Mouse (Mus musculus): ENCODE results near the gene Shf. TPM values are rescaled to one million over a fixed set of nuclear protein-coding genes. Genes with fewer than 3 reads are reported as not detected.

Shf gene
- total RNA-seq, 1 experiment, result 9.2 TPM

GRCm38 (mm10) chr2:122367701-122368080 lies 1.3 kb downstream of the Shf start:
- no peak for DNase-seq (ENCODE audit: low read depth, low spot score)
- Histone ChIP-seq H3K4me3 (ENCODE audit: insufficient read depth in 1 of 2, low read depth in 1 of 2, low read length in 2 of 2, poor library complexity in 1 of 2, severe bottlenecking in 1 of 2) (peak overlapping the region; percentile 78 to 95), H3K36me3 (ENCODE audit: control insufficient read depth, insufficient read depth, low read length, poor library complexity, severe bottlenecking) (peaks cover 3% of the 10 kb centered on the region; the same call in 1 of the 2 replicates), H3K9me3 (ENCODE audit: control insufficient read depth, insufficient read depth, low read depth, low read length) (no peaks in the 10 kb centered on the region), H3K4me1 (ENCODE audit: control insufficient read depth in 2 of 2, insufficient read depth in 2 of 2, low read length in 2 of 2, poor library complexity in 1 of 2) (peaks cover 13 to 18% of the 10 kb centered on the region in 2 experiments), H3K9ac (ENCODE audit: insufficient read depth, low read depth, low read length, poor library complexity, severe bottlenecking) (peak overlapping the region; percentile 69), H3K27ac (ENCODE audit: insufficient read depth, low read depth, low read length, poor library complexity, severe bottlenecking) (no peak overlapping the region)
- TF ChIP-seq MAFK (IDR thresholded peaks at IDR 0.05; ENCODE audit: insufficient read depth, low read depth, low read length) (no peak), HCFC1 (IDR thresholded peaks at IDR 0.05; ENCODE audit: borderline replicate concordance, insufficient read depth, low read length) (no peak), CHD2 (IDR thresholded peaks at IDR 0.05; ENCODE audit: low read depth, low read length) (no peak), ZC3H11A (IDR thresholded peaks at IDR 0.05; ENCODE audit: borderline replicate concordance, low read depth, low read length) (no peak), ZNF384 (IDR thresholded peaks at IDR 0.05; ENCODE audit: low read depth, low read length) (no peak)
- in situ Hi-C loops (cut with MboI; ENCODE audit: low sequenced_read_pairs in 2 of 2, unreplicated experiment in 2 of 2), result no loop called here

GRCm38 (mm10) chr2:122367181-122367580 lies 1.8 kb downstream of the Shf start:
- Histone ChIP-seq H3K4me1 (ENCODE audit: control insufficient read depth in 2 of 2, insufficient read depth in 2 of 2, low read length in 2 of 2, poor library complexity in 1 of 2) (peaks cover 13 to 18% of the 10 kb centered on the region in 2 experiments), H3K9me3 (ENCODE audit: control insufficient read depth, insufficient read depth, low read depth, low read length) (no peaks in the 10 kb centered on the region), H3K4me3 (ENCODE audit: insufficient read depth in 1 of 2, low read depth in 1 of 2, low read length in 2 of 2, poor library complexity in 1 of 2, severe bottlenecking in 1 of 2) (no peak overlapping the region), H3K36me3 (ENCODE audit: control insufficient read depth, insufficient read depth, low read length, poor library complexity, severe bottlenecking) (peaks cover 3% of the 10 kb centered on the region; the same call in 1 of the 2 replicates), H3K27ac (ENCODE audit: insufficient read depth, low read depth, low read length, poor library complexity, severe bottlenecking) (no peak overlapping the region), H3K9ac (ENCODE audit: insufficient read depth, low read depth, low read length, poor library complexity, severe bottlenecking) (no peak overlapping the region)
- TF ChIP-seq MAFK (IDR thresholded peaks at IDR 0.05; ENCODE audit: insufficient read depth, low read depth, low read length) (no peak), CHD2 (IDR thresholded peaks at IDR 0.05; ENCODE audit: low read depth, low read length) (no peak), HCFC1 (IDR thresholded peaks at IDR 0.05; ENCODE audit: borderline replicate concordance, insufficient read depth, low read length) (no peak), ZNF384 (IDR thresholded peaks at IDR 0.05; ENCODE audit: low read depth, low read length) (no peak), ZC3H11A (IDR thresholded peaks at IDR 0.05; ENCODE audit: borderline replicate concordance, low read depth, low read length) (no peak)
- in situ Hi-C loops (cut with MboI; ENCODE audit: low sequenced_read_pairs in 2 of 2, unreplicated experiment in 2 of 2), result no loop called here
- no peak for DNase-seq (ENCODE audit: low read depth, low spot score)

GRCm38 (mm10) chr2:122366706-122367105 lies 2.3 kb downstream of the Shf start:
- H3K9ac ChIP-seq (ENCODE audit: insufficient read depth, low read depth, low read length, poor library complexity, severe bottlenecking), result no peak overlapping the region
- H3K4me3 ChIP-seq (ENCODE audit: insufficient read depth in 1 of 2, low read depth in 1 of 2, low read length in 2 of 2, poor library complexity in 1 of 2, severe bottlenecking in 1 of 2), result no peak overlapping the region
- no peak for DNase-seq (ENCODE audit: low read depth, low spot score)
- H3K36me3 ChIP-seq (ENCODE audit: control insufficient read depth, insufficient read depth, low read length, poor library complexity, severe bottlenecking), result peaks cover 3% of the 10 kb centered on the region; the same call in 1 of the 2 replicates
- peaks cover 12 to 19% of the 10 kb centered on the region in 2 experiments for H3K4me1 ChIP-seq (ENCODE audit: control insufficient read depth in 2 of 2, insufficient read depth in 2 of 2, low read length in 2 of 2, poor library complexity in 1 of 2)
- no peak overlapping the region for H3K27ac ChIP-seq (ENCODE audit: insufficient read depth, low read depth, low read length, poor library complexity, severe bottlenecking)
- in situ Hi-C loops (cut with MboI; ENCODE audit: low sequenced_read_pairs in 2 of 2, unreplicated experiment in 2 of 2), result no loop called here
- TF ChIP-seq MAFK (IDR thresholded peaks at IDR 0.05; ENCODE audit: insufficient read depth, low read depth, low read length), result no peak
- TF ChIP-seq CHD2 (IDR thresholded peaks at IDR 0.05; ENCODE audit: low read depth, low read length), result no peak
- no peak for TF ChIP-seq ZNF384 (IDR thresholded peaks at IDR 0.05; ENCODE audit: low read depth, low read length)
- TF ChIP-seq HCFC1 (IDR thresholded peaks at IDR 0.05; ENCODE audit: borderline replicate concordance, insufficient read depth, low read length), result no peak
- TF ChIP-seq ZC3H11A (IDR thresholded peaks at IDR 0.05; ENCODE audit: borderline replicate concordance, low read depth, low read length), result no peak
- H3K9me3 ChIP-seq (ENCODE audit: control insufficient read depth, insufficient read depth, low read depth, low read length), result no peaks in the 10 kb centered on the region

- H3K4me1 ChIP-seq (ENCODE audit: control insufficient read depth in 2 of 2, insufficient read depth in 2 of 2, low read length in 2 of 2, poor library complexity in 1 of 2), result peaks cover 5 to 18% of the 10 kb centered on the region in 2 experiments
- no peak overlapping the region for H3K27ac ChIP-seq (ENCODE audit: insufficient read depth, low read depth, low read length, poor library complexity, severe bottlenecking)
- no peak for DNase-seq (ENCODE audit: low read depth, low spot score)
- H3K4me3 ChIP-seq (ENCODE audit: insufficient read depth in 1 of 2, low read depth in 1 of 2, low read length in 2 of 2, poor library complexity in 1 of 2, severe bottlenecking in 1 of 2), result no peak overlapping the region
- H3K9me3 ChIP-seq (ENCODE audit: control insufficient read depth, insufficient read depth, low read depth, low read length), result no peaks in the 10 kb centered on the region
- in situ Hi-C loops (cut with MboI; ENCODE audit: low sequenced_read_pairs in 2 of 2, unreplicated experiment in 2 of 2), result no loop called here
- H3K9ac ChIP-seq (ENCODE audit: insufficient read depth, low read depth, low read length, poor library complexity, severe bottlenecking), result no peak overlapping the region
- TF ChIP-seq HCFC1 (IDR thresholded peaks at IDR 0.05; ENCODE audit: borderline replicate concordance, insufficient read depth, low read length) (no peak), CHD2 (IDR thresholded peaks at IDR 0.05; ENCODE audit: low read depth, low read length) (no peak), ZNF384 (IDR thresholded peaks at IDR 0.05; ENCODE audit: low read depth, low read length) (no peak), ZC3H11A (IDR thresholded peaks at IDR 0.05; ENCODE audit: borderline replicate concordance, low read depth, low read length) (no peak), MAFK (IDR thresholded peaks at IDR 0.05; ENCODE audit: insufficient read depth, low read depth, low read length) (no peak)
- peaks cover 4% of the 10 kb centered on the region; the same call in 1 of the 2 replicates for H3K36me3 ChIP-seq (ENCODE audit: control insufficient read depth, insufficient read depth, low read length, poor library complexity, severe bottlenecking)
Observed at GRCm38 (mm10) chr2:122366039-122366438, 2.9 kb downstream of the Shf start.

Measured in ES-E14 (cell line).